Mouse (Mus musculus) midbrain, embryonic 14.5 days (tissue): ENCODE results near the gene Shisal2a. TPM values are rescaled to one million over a fixed set of nuclear protein-coding genes. Genes with fewer than 3 reads are reported as not detected.

Source experiments
- ATAC-seq: fragments of 200-750 bp; cut with Nextera tagmentation; 2 replicates; pipeline ENCODE4 v1.8.0; 2017; ENCODE audit warnings: moderate number of reproducible peaks, moderate library complexity; ENCODE audit not compliant: low FRiP score, low TSS enrichment
- DNase-seq: peaks from one replicate; pipeline ENCODE4 v3.0.0-alpha.2; 2015
- H3K27ac ChIP-seq: fragments of 300-500 bp; sonication (generic); replicated peaks from 2 replicates; pipeline ENCODE4 v1.5.1; 2014; ENCODE audit warnings: mild to moderate bottlenecking, low read depth, low read length, moderate library complexity
- H3K27me3 ChIP-seq: fragments of 300-500 bp; sonication (generic); 2 replicates; pipeline ENCODE4 v1.6.1; 2014; ENCODE audit warnings: low read length, control low read depth, mixed read lengths; ENCODE audit not compliant: control insufficient read depth, insufficient read depth
- H3K36me3 ChIP-seq: fragments of 300-500 bp; sonication (generic); 2 replicates; pipeline ENCODE4 v1.6.1; 2014; ENCODE audit warnings: low read length, control low read depth; ENCODE audit not compliant: control insufficient read depth, insufficient read depth
- H3K4me1 ChIP-seq: fragments of 300-500 bp; sonication (generic); 2 replicates; pipeline ENCODE4 v1.6.1; 2014; ENCODE audit warnings: mild to moderate bottlenecking, antibody characterized with exemption, low read length, control low read depth; ENCODE audit not compliant: control insufficient read depth, insufficient read depth
- H3K4me2 ChIP-seq: fragments of 300-500 bp; sonication (generic); 2 replicates; pipeline ENCODE4 v1.6.1; 2014; ENCODE audit warnings: mild to moderate bottlenecking, low read length, moderate library complexity
- H3K4me3 ChIP-seq: fragments of 300-500 bp; sonication (generic); replicated peaks from 2 replicates; pipeline ENCODE4 v1.5.1; 2014; ENCODE audit warnings: low read depth, low read length
- H3K9ac ChIP-seq: fragments of 300-500 bp; sonication (generic); replicated peaks from 2 replicates; pipeline ENCODE4 v1.6.1; 2014; ENCODE audit warnings: mild to moderate bottlenecking, low read length, moderate library complexity
- H3K9me3 ChIP-seq: fragments of 300-500 bp; sonication (generic); 2 replicates; pipeline ENCODE4 v1.6.1; 2016; ENCODE audit warnings: low read length, control low read depth, mixed read lengths; ENCODE audit not compliant: control insufficient read depth
- WGBS: fragments of 180-500 bp; shearing (Covaris S2); extraction: QIAGEN DNeasy Blood & Tissue Kit; methylation state at CpG from one replicate; pipeline ENCODE4 v1.1.7; 2014; 5-methylcytosine and 5-hydroxymethylcytosine counted together
- polyA plus RNA-seq: library from polyadenylated mRNA; unstranded; fragments of >200 nt; fragmentation: Nextera tagmentation; extraction: Ambion mirVana; gene quantifications from 2 replicates; pipeline ENCODE4 v1.2.1, GENCODE M21; 2014

Shisal2a gene
- polyA plus RNA-seq, 1 experiment from 2014 or later: 4.9 TPM

GRCm38 (mm10) chr4:108406138-108406860 lies 23.1 kb upstream of the Shisal2a start:
- no peak overlapping the region for H3K27ac ChIP-seq
- ATAC-seq: peak; percentile 63
- WGBS: 2% methylated on average over 52 of the region's 52 CpGs

GRCm38 (mm10) chr4:108405766-108406137 lies 22.6 kb upstream of the Shisal2a start:
- Histone ChIP-seq H3K4me2 (peak overlapping the region; percentile 89), H3K27me3 (no peaks in the 10 kb centered on the region), H3K4me1 (peaks cover 10% of the 10 kb centered on the region; the same call in 1 of the 2 replicates), H3K4me3 (peak overlapping the region; percentile 42), H3K9ac (peak overlapping the region; percentile 70), H3K9me3 (no peaks in the 10 kb centered on the region), H3K36me3 (no peaks in the 10 kb centered on the region), H3K27ac (no peak overlapping the region)
- 69% methylated on average over 3 of the region's 3 CpGs for WGBS
- ATAC-seq (no peak), DNase-seq (peak; percentile 5)

More at GRCm38 (mm10) chr4:108406138-108406860, 23.1 kb upstream of the Shisal2a start:
- peak overlapping the region; percentile 42 for H3K4me3 ChIP-seq
- H3K9ac ChIP-seq: peak overlapping the region; percentile 70
- H3K4me2 ChIP-seq: peak overlapping the region; percentile 89
- no peaks in the 10 kb centered on the region for H3K36me3 ChIP-seq
- H3K4me1 ChIP-seq: peaks cover 10% of the 10 kb centered on the region; the same call in 1 of the 2 replicates
- no peaks in the 10 kb centered on the region for H3K27me3 ChIP-seq
- peak; percentile 68 for DNase-seq
- no peaks in the 10 kb centered on the region for H3K9me3 ChIP-seq

- WGBS: 90% methylated on average over 8 of the region's 8 CpGs
- DNase-seq: no peak
These were observed 20.9 kb upstream of the Shisal2a start for GRCm38 (mm10) chr4:108403861-108404635.

GRCm38 (mm10) chr4:108400395-108400794 lies 17.2 kb upstream of the Shisal2a start:
- no peaks in the 10 kb centered on the region for H3K36me3 ChIP-seq
- H3K27ac ChIP-seq: no peak overlapping the region
- H3K4me1 ChIP-seq: no peaks in the 10 kb centered on the region
- no peak for ATAC-seq
- H3K4me3 ChIP-seq: no peak overlapping the region
- H3K4me2 ChIP-seq: no peak overlapping the region
- WGBS: 90% methylated on average over 10 of the region's 10 CpGs
- H3K9ac ChIP-seq: no peak overlapping the region
- no peaks in the 10 kb centered on the region for H3K9me3 ChIP-seq
- no peaks in the 10 kb centered on the region for H3K27me3 ChIP-seq
- no peak for DNase-seq

More at GRCm38 (mm10) chr4:108403861-108404635, 20.9 kb upstream of the Shisal2a start:
- Histone ChIP-seq H3K4me3 (no peak overlapping the region), H3K4me2 (no peak overlapping the region), H3K9ac (no peak overlapping the region), H3K9me3 (no peaks in the 10 kb centered on the region), H3K27me3 (no peaks in the 10 kb centered on the region), H3K4me1 (peaks cover 10% of the 10 kb centered on the region; the same call in 1 of the 2 replicates), H3K27ac (no peak overlapping the region), H3K36me3 (no peaks in the 10 kb centered on the region)
- ATAC-seq: no peak

GRCm38 (mm10) chr4:108394236-108394635 lies 11.1 kb upstream of the Shisal2a start:
- no peak overlapping the region for H3K9ac ChIP-seq
- no peak for ATAC-seq
- peaks cover 3% of the 10 kb centered on the region; the same call in 1 of the 2 replicates for H3K9me3 ChIP-seq
- no peak for DNase-seq
- no peak overlapping the region for H3K4me3 ChIP-seq
- no peak overlapping the region for H3K4me2 ChIP-seq
- no peaks in the 10 kb centered on the region for H3K36me3 ChIP-seq
- no peak overlapping the region for H3K27ac ChIP-seq
- no peaks in the 10 kb centered on the region for H3K27me3 ChIP-seq
- H3K4me1 ChIP-seq: no peaks in the 10 kb centered on the region

- Histone ChIP-seq H3K4me2 (no peak overlapping the region), H3K4me3 (no peak overlapping the region), H3K9ac (no peak overlapping the region), H3K36me3 (no peaks in the 10 kb centered on the region), H3K27me3 (no peaks in the 10 kb centered on the region), H3K4me1 (peaks cover 13% of the 10 kb centered on the region), H3K9me3 (peaks cover 3% of the 10 kb centered on the region; the same call in 1 of the 2 replicates), H3K27ac (no peak overlapping the region)
- DNase-seq: no peak
- ATAC-seq: no peak
- WGBS: 87% methylated on average over 2 of the region's 2 CpGs
These were observed 9.4 kb upstream of the Shisal2a start for GRCm38 (mm10) chr4:108392558-108392957.

- Histone ChIP-seq H3K4me1 (peaks cover 14% of the 10 kb centered on the region), H3K36me3 (no peaks in the 10 kb centered on the region), H3K9me3 (peaks cover 3% of the 10 kb centered on the region; the same call in 1 of the 2 replicates), H3K9ac (no peak overlapping the region), H3K27ac (no peak overlapping the region), H3K27me3 (no peaks in the 10 kb centered on the region), H3K4me2 (no peak overlapping the region), H3K4me3 (no peak overlapping the region)
- DNase-seq: no peak
- ATAC-seq: no peak
- WGBS: 83% methylated on average over 5 of the region's 5 CpGs
These were observed 8.0 kb upstream of the Shisal2a start for GRCm38 (mm10) chr4:108391124-108391523.

GRCm38 (mm10) chr4:108388741-108389140 lies 5.6 kb upstream of the Shisal2a start:
- no peak overlapping the region for H3K9ac ChIP-seq
- DNase-seq: peak; percentile 30
- no peak for ATAC-seq
- H3K36me3 ChIP-seq: no peaks in the 10 kb centered on the region
- 41% methylated on average over 3 of the region's 3 CpGs for WGBS
- no peak overlapping the region for H3K4me3 ChIP-seq
- H3K27me3 ChIP-seq: peaks cover 6% of the 10 kb centered on the region; the same call in 1 of the 2 replicates
- no peaks in the 10 kb centered on the region for H3K9me3 ChIP-seq
- no peak overlapping the region for H3K27ac ChIP-seq
- peaks cover 18% of the 10 kb centered on the region for H3K4me1 ChIP-seq
- no peak overlapping the region for H3K4me2 ChIP-seq
